Mouse (Mus musculus): ENCODE results near the gene Msl3l2.

DNA sequence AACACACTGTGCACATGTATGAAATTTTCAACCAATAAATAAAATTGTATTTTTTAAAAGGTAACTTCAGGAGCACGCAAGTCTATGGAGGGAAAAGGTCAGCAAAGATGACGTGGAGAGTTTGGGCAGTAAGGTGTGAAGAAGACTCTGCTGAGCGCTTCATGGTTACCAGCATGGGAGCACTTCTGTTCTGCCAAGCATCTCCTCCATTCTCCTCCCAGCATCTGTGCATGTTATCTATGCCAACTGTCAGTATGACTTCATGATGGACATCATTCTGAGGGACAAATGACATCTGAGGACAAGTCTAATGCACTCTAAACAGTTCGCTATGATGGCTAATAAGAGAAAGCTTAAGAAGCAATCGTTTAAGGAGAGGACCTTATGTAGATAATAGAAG, 30.5 kb downstream of the Msl3l2 start:
- TF ChIP-seq CTCF (IDR thresholded peaks at IDR 0.05) = no peak
- TF ChIP-seq EP300 (IDR thresholded peaks at IDR 0.05; ENCODE audit: insufficient read depth, low read depth, low read length) = no peak
- TF ChIP-seq POLR2A (IDR thresholded peaks at IDR 0.05; ENCODE audit: insufficient read depth, low read depth, low read length) = no peak

Measured in heart, adult 2 months (tissue).